Mouse (Mus musculus) C2C12 (cell line): ENCODE measurements around the gene Spint5. TPM values are rescaled to one million over a fixed set of nuclear protein-coding genes. Genes with fewer than 3 reads are reported as not detected.

Experiments used
- H3K27me3 ChIP-seq: one replicate; pipeline ENCODE4 v1.6.1; 2011; ENCODE audit not compliant: control insufficient read depth, insufficient read depth, insufficient read length
- H3K36me3 ChIP-seq: one replicate; pipeline ENCODE4 v1.6.1; 2011; ENCODE audit not compliant: control insufficient read depth, insufficient read depth
- H3K4me3 ChIP-seq: one replicate; pipeline ENCODE4 v1.5.1; 2011; ENCODE audit warnings: mild to moderate bottlenecking, control low read depth; ENCODE audit not compliant: poor library complexity, insufficient read depth, severe bottlenecking
- H3K79me2 ChIP-seq: one replicate; pipeline ENCODE4 v1.6.1; 2011; ENCODE audit not compliant: control insufficient read depth, insufficient read depth
- H3K79me3 ChIP-seq: one replicate; pipeline ENCODE4 v1.6.1; 2011; ENCODE audit warnings: low read depth, control low read depth
- H3ac ChIP-seq: one replicate; pipeline ENCODE3; 2011; ENCODE audit warnings: low read depth; ENCODE audit not compliant: control insufficient read depth, insufficient read length
- CEBPB ChIP-seq: IDR thresholded peaks from one replicate; pipeline ENCODE4 v1.6.1; 2011; ENCODE audit warnings: low read depth, mild to moderate bottlenecking, control low read depth, moderate library complexity
- CTCF ChIP-seq: IDR thresholded peaks from one replicate; pipeline ENCODE4 v1.5.1; 2011; ENCODE audit not compliant: control insufficient read depth, insufficient read depth, insufficient read length
- FOSL1 ChIP-seq: IDR thresholded peaks from one replicate; pipeline ENCODE4 v1.8.0; 2011; ENCODE audit warnings: mild to moderate bottlenecking, low read length; ENCODE audit not compliant: poor library complexity, insufficient read depth, severe bottlenecking
- MAX ChIP-seq: IDR thresholded peaks from one replicate; pipeline ENCODE4 v1.6.1; 2011; ENCODE audit warnings: mild to moderate bottlenecking, control low read depth
- MYOD1 ChIP-seq: IDR thresholded peaks from one replicate; pipeline ENCODE4 v1.6.1; 2011; ENCODE audit warnings: low read depth; ENCODE audit not compliant: control insufficient read depth, insufficient read length
- MYOG ChIP-seq: IDR thresholded peaks from one replicate; pipeline ENCODE4 v1.6.1; 2011; ENCODE audit not compliant: control insufficient read depth, insufficient read length; ENCODE audit errors: extremely low read depth
- USF1 ChIP-seq: IDR thresholded peaks from one replicate; pipeline ENCODE4 v1.6.1; 2011; ENCODE audit warnings: low read depth, mild to moderate bottlenecking, control low read depth, moderate library complexity
- long read RNA-seq, 2 experiments: library from polyadenylated mRNA; unstranded; transcript quantifications; one replicate each; pipeline ENCODE4 v2.0.0; 2019 to 2020
- polyA plus RNA-seq: library from polyadenylated mRNA; unstranded; fragments of >200 nt; fragmentation: generic; extraction: Trizol; gene quantifications from one replicate; pipeline ENCODE4 v1.2.1, GENCODE M21; 2012; ENCODE audit warnings: missing spikeins

The Spint5 gene
- polyA plus RNA-seq = not detected
- long read RNA-seq, experiment 1 = 0 reads
- long read RNA-seq, experiment 2 = 0 reads

GRCm38 (mm10) chr2:164715005-164715404, at the start of gene Spint5:
Gene Spint5, plus strand, starts transcription at chr2:164715305.
- H3K36me3 ChIP-seq = no peaks in the 10 kb centered on the region
- peaks cover 23% of the 10 kb centered on the region for H3K27me3 ChIP-seq
- TF ChIP-seq USF1 = no peak
- no peak for TF ChIP-seq CTCF
- no peak for TF ChIP-seq MYOD1
- TF ChIP-seq CEBPB = no peak
- TF ChIP-seq MYOG = no peak
- TF ChIP-seq MAX = no peak
- no peak for TF ChIP-seq FOSL1
- no peak within 1 kb of the TSS for H3ac ChIP-seq
- H3K79me3 ChIP-seq = no peaks in the 10 kb centered on the region
- H3K4me3 ChIP-seq = no peak within 1 kb of the TSS
- no peaks in the 10 kb centered on the region for H3K79me2 ChIP-seq

DNA sequence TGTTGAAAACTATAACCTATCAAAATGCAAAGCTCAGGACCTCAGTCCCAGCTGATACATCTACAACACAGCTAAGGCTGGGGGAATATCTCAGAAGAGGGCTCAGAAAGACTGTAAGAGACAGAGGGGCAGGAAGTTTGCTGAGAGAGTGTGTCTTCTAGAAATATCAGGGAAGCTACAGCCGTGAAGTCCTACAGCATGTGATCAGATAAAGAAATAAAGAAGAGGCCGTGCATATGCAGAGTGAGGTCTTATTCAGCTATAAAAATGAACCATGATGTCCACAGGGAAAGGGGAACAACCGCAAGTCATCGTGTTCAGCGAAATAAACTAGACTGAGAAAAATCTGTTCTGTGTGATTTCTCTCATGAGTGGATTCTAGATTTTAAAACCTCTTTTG, 44.8 kb upstream of the Spint5 start:
- TF ChIP-seq MYOG (no peak), CEBPB (no peak)
- Histone ChIP-seq H3K79me2 (no peaks in the 10 kb centered on the region), H3K4me3 (no peak overlapping the region), H3ac (no peak overlapping the region), H3K79me3 (no peaks in the 10 kb centered on the region), H3K36me3 (no peaks in the 10 kb centered on the region), H3K27me3 (peaks cover 16% of the 10 kb centered on the region)

GRCm38 (mm10) chr2:164670938-164671337, 44.2 kb upstream of the Spint5 start:
- TF ChIP-seq MYOD1 = peak; percentile 12
- TF ChIP-seq USF1 = no peak
- H3K79me2 ChIP-seq = no peaks in the 10 kb centered on the region
- H3K4me3 ChIP-seq = no peak overlapping the region
- no peaks in the 10 kb centered on the region for H3K79me3 ChIP-seq
- no peak overlapping the region for H3ac ChIP-seq
- peaks cover 15% of the 10 kb centered on the region for H3K27me3 ChIP-seq
- H3K36me3 ChIP-seq = no peaks in the 10 kb centered on the region

GRCm38 (mm10) chr2:164673987-164674386, 41.1 kb upstream of the Spint5 start, which contains the start of gene Wfdc11:
Gene Wfdc11, minus strand, starts transcription at chr2:164674087.
- H3K79me3 ChIP-seq = no peaks in the 10 kb centered on the region
- TF ChIP-seq USF1 (no peak), MYOD1 (no peak), MAX (no peak), FOSL1 (no peak), CEBPB (no peak), CTCF (no peak), MYOG (no peak)
- no peak within 1 kb of the TSS for H3K4me3 ChIP-seq
- no peaks in the 10 kb centered on the region for H3K79me2 ChIP-seq
- H3K36me3 ChIP-seq = no peaks in the 10 kb centered on the region
- peaks cover 7% of the 10 kb centered on the region for H3K27me3 ChIP-seq
- no peak within 1 kb of the TSS for H3ac ChIP-seq

DNA sequence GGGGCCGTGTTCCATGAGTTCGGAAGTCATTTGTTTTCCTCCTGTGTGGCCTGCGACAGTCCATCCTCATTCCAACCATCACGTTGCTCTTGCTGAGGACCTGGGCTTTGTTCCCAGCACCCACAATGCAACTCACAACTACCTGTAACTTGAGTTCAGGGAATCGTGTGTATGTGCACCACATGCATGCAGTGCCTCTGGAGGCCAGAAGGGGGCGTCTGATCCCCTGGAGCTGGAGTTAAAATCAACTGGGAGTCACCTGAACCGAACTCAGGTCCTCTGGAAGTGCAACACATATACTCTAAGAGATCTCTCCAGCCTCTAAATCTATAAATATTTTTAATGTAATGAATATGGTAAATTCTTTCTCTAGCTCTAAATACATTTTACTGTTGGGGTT, 39.0 kb upstream of the Spint5 start:
- Histone ChIP-seq H3K27me3 (peaks cover 3% of the 10 kb centered on the region), H3K4me3 (no peak overlapping the region), H3ac (no peak overlapping the region), H3K36me3 (no peaks in the 10 kb centered on the region), H3K79me2 (no peaks in the 10 kb centered on the region), H3K79me3 (no peaks in the 10 kb centered on the region)
- TF ChIP-seq FOSL1 = no peak
- no peak for TF ChIP-seq MYOD1
- no peak for TF ChIP-seq USF1
- no peak for TF ChIP-seq MYOG
- no peak for TF ChIP-seq MAX
- no peak for TF ChIP-seq CEBPB
- TF ChIP-seq CTCF = no peak

- H3K36me3 ChIP-seq = no peaks in the 10 kb centered on the region
- no peak overlapping the region for H3K4me3 ChIP-seq
- H3K27me3 ChIP-seq = peaks cover 3% of the 10 kb centered on the region
- no peak overlapping the region for H3ac ChIP-seq
- H3K79me2 ChIP-seq = no peaks in the 10 kb centered on the region
- no peak for TF ChIP-seq MYOG
- TF ChIP-seq CEBPB = no peak
- no peaks in the 10 kb centered on the region for H3K79me3 ChIP-seq
Observed at GRCm38 (mm10) chr2:164676916-164677685, 38.0 kb upstream of the Spint5 start.
